Mouse (Mus musculus): ENCODE results near the gene Gng8.

- TF ChIP-seq POLR2A (IDR thresholded peaks at IDR 0.05; ENCODE audit: borderline replicate concordance, low read depth, low read length) (no peak), CTCF (IDR thresholded peaks at IDR 0.05; ENCODE audit: low read depth, low read length) (peak; percentile 38)
These were observed 45.7 kb downstream of the Gng8 start for GRCm38 (mm10) chr7:16937312-16937711.

All from bone marrow macrophage, adult 2 months (primary cell).